Mouse (Mus musculus) liver, embryonic 11.5 days (tissue): Measurements from ENCODE around the gene Fam83f. TPM values are rescaled to one million over a fixed set of nuclear protein-coding genes. Genes with fewer than 3 reads are reported as not detected.

Source experiments
- ATAC-seq: fragments of 200-750 bp; cut with Nextera tagmentation; replicated peaks from 2 replicates; pipeline ENCODE4 v1.8.0; 2017; ENCODE audit warnings: moderate number of reproducible peaks, mild to moderate bottlenecking, moderate TSS enrichment, moderate library complexity; ENCODE audit not compliant: low FRiP score
- DNase-seq: peaks from one replicate; pipeline ENCODE4 v3.0.0-alpha.2; 2017; ENCODE audit warnings: low spot score
- H3K27ac ChIP-seq: fragments of 300-500 bp; sonication (generic); 2 replicates; pipeline ENCODE4 v1.5.1; 2014; ENCODE audit warnings: mild to moderate bottlenecking, low read depth, low read length, control low read depth
- H3K27me3 ChIP-seq: fragments of 300-500 bp; sonication (generic); replicated peaks from 2 replicates; pipeline ENCODE4 v1.6.1; 2014; ENCODE audit warnings: low read length, mixed read lengths; ENCODE audit not compliant: control insufficient read depth, insufficient read depth
- H3K36me3 ChIP-seq: fragments of 300-500 bp; sonication (generic); 2 replicates; pipeline ENCODE4 v1.6.1; 2014; ENCODE audit warnings: mild to moderate bottlenecking, low read length, moderate library complexity, mixed read lengths; ENCODE audit not compliant: control insufficient read depth, insufficient read depth
- H3K4me1 ChIP-seq: fragments of 300-500 bp; sonication (generic); replicated peaks from 2 replicates; pipeline ENCODE4 v1.6.1; 2014; ENCODE audit warnings: low read length, mixed read lengths; ENCODE audit not compliant: control insufficient read depth, insufficient read depth
- H3K4me2 ChIP-seq: fragments of 300-500 bp; sonication (generic); 2 replicates; pipeline ENCODE4 v1.6.1; 2014; ENCODE audit warnings: mild to moderate bottlenecking, control low read depth, moderate library complexity
- H3K4me3 ChIP-seq: fragments of 300-500 bp; sonication (generic); 2 replicates; pipeline ENCODE4 v1.5.1; 2014; ENCODE audit warnings: low read depth, low read length, control low read depth
- H3K9ac ChIP-seq: fragments of 300-500 bp; sonication (generic); 2 replicates; pipeline ENCODE4 v1.6.1; 2014; ENCODE audit warnings: low read depth, low read length, control low read depth
- H3K9me3 ChIP-seq: fragments of 300-500 bp; sonication (generic); 2 replicates; pipeline ENCODE4 v1.6.1; 2016; ENCODE audit warnings: low read length, inconsistent platforms, mixed read lengths; ENCODE audit not compliant: control insufficient read depth
- WGBS: fragments of 180-500 bp; shearing (Covaris S2); extraction: QIAGEN DNeasy Blood & Tissue Kit; methylation state at CpG from one replicate; pipeline ENCODE4 v1.1.7; 2014; 5-methylcytosine and 5-hydroxymethylcytosine counted together
- polyA plus RNA-seq: library from polyadenylated mRNA; unstranded; fragments of >200 nt; fragmentation: Nextera tagmentation; extraction: Ambion mirVana; gene quantifications from 2 replicates; pipeline ENCODE4 v1.2.1, GENCODE M21; 2014

Fam83f gene
- polyA plus RNA-seq, 1 experiment from 2014 or later: 0.34 TPM

DNA sequence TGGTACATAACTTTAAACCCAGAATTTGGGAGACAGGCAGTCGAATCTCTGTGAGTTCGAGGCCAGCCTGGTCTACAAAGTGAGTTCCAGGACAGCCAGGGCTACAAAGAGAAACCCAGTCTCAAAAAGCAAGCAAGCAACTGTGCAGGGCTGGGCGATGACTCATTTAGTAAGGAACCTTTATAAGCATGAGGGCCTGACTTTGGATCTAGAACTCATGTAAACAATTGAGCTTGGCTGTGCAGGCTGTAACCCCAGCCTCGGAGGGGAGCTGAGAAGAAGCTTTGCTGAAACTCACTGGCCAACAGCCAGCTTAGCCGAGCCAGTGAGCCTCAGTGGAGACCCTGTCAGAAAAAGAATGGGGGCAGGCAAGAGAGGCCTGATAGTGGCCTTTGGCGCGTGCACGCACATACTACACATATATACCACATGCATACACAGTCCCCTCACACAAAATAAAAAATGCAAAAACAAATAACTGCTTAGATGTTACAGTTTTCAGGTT lies 45.0 kb downstream of the Fam83f start:
- Histone ChIP-seq H3K4me1 (no peaks in the 10 kb centered on the region), H3K36me3 (no peaks in the 10 kb centered on the region), H3K27me3 (no peaks in the 10 kb centered on the region), H3K27ac (no peak overlapping the region), H3K9ac (no peak overlapping the region), H3K9me3 (no peaks in the 10 kb centered on the region), H3K4me3 (no peak overlapping the region), H3K4me2 (no peak overlapping the region)
- 84% methylated on average over 8 of the region's 8 CpGs for WGBS
- ATAC-seq (no peak), DNase-seq (no peak)

DNA sequence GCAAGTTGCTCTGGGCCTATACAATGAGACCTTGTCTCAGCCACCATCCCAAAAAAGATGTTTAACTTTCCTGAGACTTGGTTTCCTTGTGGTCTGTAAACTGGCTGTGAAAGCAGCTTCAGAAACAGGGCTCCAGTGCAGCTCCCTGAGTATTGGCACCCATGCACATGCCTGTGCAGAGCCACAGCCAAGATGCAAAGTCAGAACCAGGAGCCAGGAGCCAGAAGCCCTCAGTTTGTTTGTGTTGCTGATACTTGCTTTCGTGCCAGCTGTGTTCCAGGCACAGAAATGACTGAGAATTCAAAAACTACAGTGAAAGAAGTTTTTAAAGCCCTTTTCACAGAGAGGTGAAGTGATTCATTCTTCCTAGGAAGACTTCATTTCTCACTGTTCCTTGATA lies 45.8 kb downstream of the Fam83f start:
- Histone ChIP-seq H3K9ac (no peak overlapping the region), H3K4me2 (no peak overlapping the region), H3K4me3 (no peak overlapping the region), H3K9me3 (no peaks in the 10 kb centered on the region), H3K36me3 (no peaks in the 10 kb centered on the region), H3K4me1 (no peaks in the 10 kb centered on the region), H3K27ac (no peak overlapping the region), H3K27me3 (no peaks in the 10 kb centered on the region)
- ATAC-seq (no peak), DNase-seq (no peak)
- WGBS: 56% methylated on average over 1 of the region's 1 CpGs

DNA sequence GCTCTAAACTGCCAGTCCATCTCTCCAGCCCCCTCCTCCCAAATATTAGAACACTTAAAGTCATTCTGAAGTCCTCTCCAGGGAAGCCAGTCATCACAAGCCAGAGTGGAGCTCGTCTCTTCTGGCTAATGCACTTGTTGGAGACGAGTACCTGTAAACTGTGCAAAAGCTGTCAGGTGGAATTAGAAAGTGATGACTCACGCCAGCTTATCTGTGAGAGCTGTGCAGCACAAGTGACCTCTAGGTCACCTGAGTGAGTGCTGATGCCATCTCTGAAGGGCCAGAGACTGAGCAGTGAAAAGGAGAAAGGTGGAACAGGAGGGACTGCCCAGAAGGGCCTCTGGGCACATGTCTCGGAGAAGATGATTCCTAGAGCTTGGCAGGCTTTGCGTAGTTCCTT lies 48.6 kb downstream of the Fam83f start:
- WGBS: 63% methylated on average over 5 of the region's 5 CpGs
- no peaks in the 10 kb centered on the region for H3K27me3 ChIP-seq

DNA sequence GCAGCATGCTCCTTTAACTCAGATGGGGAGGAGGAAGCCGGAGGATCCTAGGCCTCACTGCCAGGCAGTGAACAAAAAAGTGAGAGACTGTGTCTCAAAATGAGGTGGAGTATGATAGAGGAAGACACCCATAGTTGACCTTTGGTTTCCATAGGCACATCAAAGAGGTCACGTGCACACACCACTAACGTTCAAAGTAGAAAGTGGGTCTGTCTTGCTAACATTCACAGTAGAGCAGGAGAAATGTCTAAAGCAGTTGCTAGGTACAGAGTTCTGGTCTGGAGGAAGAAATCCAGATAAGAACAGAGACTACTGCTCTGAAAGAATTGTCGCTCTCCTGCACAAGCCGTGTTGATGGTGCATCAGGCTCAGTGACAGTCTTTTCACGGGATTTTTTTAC lies 50.2 kb downstream of the Fam83f start:
- no peak overlapping the region for H3K9ac ChIP-seq
- no peak overlapping the region for H3K4me2 ChIP-seq
- H3K4me1 ChIP-seq: no peaks in the 10 kb centered on the region
- H3K4me3 ChIP-seq: no peak overlapping the region
- H3K9me3 ChIP-seq: no peaks in the 10 kb centered on the region
- 71% methylated on average over 6 of the region's 6 CpGs for WGBS
- DNase-seq (no peak), ATAC-seq (no peak)
- H3K36me3 ChIP-seq: no peaks in the 10 kb centered on the region
- H3K27me3 ChIP-seq: no peaks in the 10 kb centered on the region
- no peak overlapping the region for H3K27ac ChIP-seq

More for the DNA sequence above, 48.6 kb downstream of the Fam83f start:
- Histone ChIP-seq H3K36me3 (no peaks in the 10 kb centered on the region), H3K27ac (no peak overlapping the region), H3K4me3 (no peak overlapping the region), H3K9ac (no peak overlapping the region), H3K9me3 (no peaks in the 10 kb centered on the region), H3K4me2 (no peak overlapping the region), H3K4me1 (no peaks in the 10 kb centered on the region)
- no peak for ATAC-seq
- no peak for DNase-seq

DNA sequence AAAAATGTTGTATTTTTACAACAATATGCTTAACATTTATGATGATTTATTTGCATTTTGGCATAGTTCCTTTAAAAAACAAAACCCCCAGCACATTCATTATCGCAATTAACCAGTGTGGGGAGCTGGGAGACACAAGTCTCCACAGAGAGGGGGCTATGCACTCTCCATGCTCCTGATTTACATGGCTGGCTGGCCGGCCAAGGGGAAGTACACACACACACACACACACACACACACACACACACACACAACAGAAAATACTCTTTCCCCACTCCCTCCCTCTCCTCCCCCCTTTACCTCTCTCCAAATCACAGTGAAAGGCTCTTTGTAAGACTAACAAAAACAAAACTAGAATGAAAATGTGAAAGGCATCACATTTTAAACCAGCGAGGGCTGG lies 50.7 kb downstream of the Fam83f start:
- ATAC-seq (no peak), DNase-seq (no peak)
- Histone ChIP-seq H3K27ac (no peak overlapping the region), H3K9me3 (no peaks in the 10 kb centered on the region), H3K9ac (no peak overlapping the region), H3K27me3 (no peaks in the 10 kb centered on the region), H3K4me1 (no peaks in the 10 kb centered on the region), H3K4me3 (no peak overlapping the region), H3K36me3 (no peaks in the 10 kb centered on the region), H3K4me2 (no peak overlapping the region)
- WGBS: 71% methylated on average over 3 of the region's 3 CpGs

DNA sequence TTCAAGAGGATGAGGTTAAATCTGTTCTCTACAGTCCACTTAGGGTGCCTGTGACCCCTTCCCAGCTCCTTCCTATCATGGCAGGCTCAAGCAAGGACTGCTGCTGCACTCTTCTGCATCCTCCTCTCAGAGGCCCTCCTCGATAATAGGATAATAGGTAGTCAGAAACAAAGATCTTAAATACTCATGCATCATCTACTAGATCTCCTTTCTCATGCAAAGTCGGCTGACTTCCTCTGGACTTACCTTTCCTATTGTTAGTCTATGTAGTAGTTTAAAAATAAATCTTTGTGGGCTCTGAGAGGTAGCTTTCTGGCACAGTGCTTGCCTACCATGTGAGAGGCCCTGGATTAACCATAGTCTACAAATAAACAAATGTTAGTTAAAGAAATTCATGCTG lies 57.8 kb downstream of the Fam83f start:
- Histone ChIP-seq H3K27ac (no peak overlapping the region), H3K4me2 (no peak overlapping the region), H3K9ac (no peak overlapping the region), H3K36me3 (no peaks in the 10 kb centered on the region), H3K27me3 (no peaks in the 10 kb centered on the region), H3K4me1 (no peaks in the 10 kb centered on the region), H3K4me3 (no peak overlapping the region), H3K9me3 (no peaks in the 10 kb centered on the region)
- ATAC-seq (no peak), DNase-seq (no peak)
- WGBS: 68% methylated on average over 2 of the region's 2 CpGs

DNA sequence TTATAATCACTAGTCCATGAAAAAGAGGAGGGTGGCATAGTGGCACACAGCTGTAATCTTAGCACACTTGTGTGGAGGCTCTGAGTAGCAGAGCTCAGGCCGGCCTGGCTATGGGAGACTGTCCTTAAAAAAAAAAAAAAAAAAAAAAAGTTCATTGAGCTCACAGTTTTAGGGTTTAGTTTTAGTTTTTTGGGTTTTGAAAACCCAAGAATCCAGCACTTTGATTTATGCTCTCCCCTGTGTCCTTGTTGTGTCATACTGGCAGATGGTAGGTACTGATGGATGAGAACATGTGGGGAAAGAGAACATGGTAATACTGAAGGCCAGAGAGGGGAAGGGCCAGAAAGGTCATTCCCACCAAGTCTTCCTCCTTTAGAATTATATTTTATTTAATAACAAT lies 59.4 kb downstream of the Fam83f start:
- H3K36me3 ChIP-seq: no peaks in the 10 kb centered on the region
- ATAC-seq: no peak
- no peaks in the 10 kb centered on the region for H3K4me1 ChIP-seq
- H3K27ac ChIP-seq: no peak overlapping the region
- DNase-seq: no peak
- H3K4me3 ChIP-seq: no peak overlapping the region
- no peaks in the 10 kb centered on the region for H3K27me3 ChIP-seq
- H3K9me3 ChIP-seq: no peaks in the 10 kb centered on the region
- WGBS: 76% methylated on average over 1 of the region's 1 CpGs
- no peak overlapping the region for H3K9ac ChIP-seq
- H3K4me2 ChIP-seq: no peak overlapping the region

DNA sequence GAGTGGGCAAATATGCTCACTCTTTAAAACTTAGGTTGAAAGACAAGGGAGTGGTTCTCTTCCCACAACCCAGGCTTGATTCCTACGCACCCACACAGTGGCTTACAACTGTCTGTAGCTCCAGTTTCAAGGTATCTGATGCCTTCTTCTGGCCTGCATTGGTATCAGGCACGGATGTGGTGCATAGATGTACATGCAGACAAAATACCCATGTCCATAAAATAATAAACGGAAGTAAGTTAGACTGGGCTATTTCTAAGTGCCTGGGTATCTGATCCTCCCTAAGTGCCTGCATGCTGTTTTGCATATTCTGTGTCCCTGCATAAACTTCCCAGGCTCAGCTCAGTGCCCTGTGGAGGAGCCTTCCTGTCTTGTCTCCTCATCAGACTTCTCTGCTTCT lies 59.9 kb downstream of the Fam83f start:
- no peaks in the 10 kb centered on the region for H3K9me3 ChIP-seq
- no peak overlapping the region for H3K9ac ChIP-seq
- no peak overlapping the region for H3K4me2 ChIP-seq
- no peak overlapping the region for H3K27ac ChIP-seq
- WGBS: 77% methylated on average over 3 of the region's 3 CpGs
- no peaks in the 10 kb centered on the region for H3K36me3 ChIP-seq
- H3K4me3 ChIP-seq: no peak overlapping the region
- H3K4me1 ChIP-seq: no peaks in the 10 kb centered on the region
- no peaks in the 10 kb centered on the region for H3K27me3 ChIP-seq
- no peak for DNase-seq
- ATAC-seq: no peak

DNA sequence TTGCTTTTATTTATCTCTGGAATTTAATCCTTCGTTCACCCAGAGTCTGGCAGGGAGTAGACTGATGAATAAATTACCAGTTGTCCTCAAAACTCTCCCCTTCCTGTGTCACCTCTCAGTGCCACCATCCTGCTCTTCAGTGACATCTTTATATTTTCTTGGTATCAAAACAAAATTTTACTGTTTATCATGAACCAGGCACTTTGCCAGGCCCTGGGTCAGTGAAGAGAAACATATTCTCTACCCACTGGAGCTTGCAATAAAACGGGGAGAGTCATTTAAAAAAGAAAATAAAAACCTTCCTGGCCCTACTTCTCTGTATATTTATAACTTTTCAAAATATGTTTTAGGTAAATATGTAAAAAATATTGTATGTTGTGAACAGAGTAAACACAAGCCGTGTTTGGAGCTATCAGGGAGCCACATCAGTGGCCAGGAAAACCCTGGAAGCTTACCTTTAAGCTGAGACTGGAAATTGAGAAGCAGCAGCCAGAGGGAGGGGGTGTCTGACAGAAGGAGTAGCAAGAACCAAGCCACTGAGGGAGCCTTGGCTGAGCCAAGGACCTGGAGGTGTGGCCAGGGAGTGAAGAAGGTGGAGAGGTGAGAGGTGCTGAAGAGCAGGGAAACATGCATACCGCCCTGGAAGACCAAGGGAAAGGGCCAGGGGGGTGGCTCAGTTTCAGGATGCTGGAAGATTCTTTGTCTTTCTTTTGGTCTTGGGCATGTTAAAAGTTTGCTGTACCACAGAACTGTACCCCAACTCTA lies 60.8 kb downstream of the Fam83f start:
- WGBS: 48% methylated on average over 4 of the region's 4 CpGs
- Histone ChIP-seq H3K36me3 (no peaks in the 10 kb centered on the region), H3K4me1 (no peaks in the 10 kb centered on the region), H3K4me2 (no peak overlapping the region), H3K9me3 (no peaks in the 10 kb centered on the region), H3K27ac (no peak overlapping the region), H3K27me3 (no peaks in the 10 kb centered on the region), H3K9ac (no peak overlapping the region), H3K4me3 (no peak overlapping the region)
- ATAC-seq (no peak), DNase-seq (no peak)
